Mouse (Mus musculus): ENCODE measurements at regions not wholly inside any gene's neighbourhood (a gene's known extent, or its start where the extent isn't known, plus 50 kb on each side); places are given as distances from the start of the nearest gene placed in this dataset.

- TF ChIP-seq EP300 (IDR thresholded peaks at IDR 0.05) (no peak), CTCF (IDR thresholded peaks at IDR 0.05) (peak; percentile 27; the same call in 1 of the 2 replicates)
These were observed 90.1 kb upstream of the Thy1 start for GRCm38 (mm10) chr9:43953128-43953527.

All from lung, postnatal 0 days (tissue).